Mouse (Mus musculus) bone marrow, adult 2 months (tissue): Measurements from ENCODE around the gene Irf1.

Experiments used
- CTCF ChIP-seq: fragments of 200-500 bp; IDR thresholded peaks from 2 replicates; pipeline ENCODE4 v1.5.1; 2011; ENCODE audit warnings: low read length, control low read depth; ENCODE audit not compliant: control insufficient read depth, insufficient read depth
- POLR2A ChIP-seq: fragments of 200-500 bp; IDR thresholded peaks from 2 replicates; pipeline ENCODE4 v1.6.1; 2011; ENCODE audit warnings: low read depth, mild to moderate bottlenecking, control low read depth, low read length, borderline replicate concordance; ENCODE audit not compliant: control insufficient read depth

DNA sequence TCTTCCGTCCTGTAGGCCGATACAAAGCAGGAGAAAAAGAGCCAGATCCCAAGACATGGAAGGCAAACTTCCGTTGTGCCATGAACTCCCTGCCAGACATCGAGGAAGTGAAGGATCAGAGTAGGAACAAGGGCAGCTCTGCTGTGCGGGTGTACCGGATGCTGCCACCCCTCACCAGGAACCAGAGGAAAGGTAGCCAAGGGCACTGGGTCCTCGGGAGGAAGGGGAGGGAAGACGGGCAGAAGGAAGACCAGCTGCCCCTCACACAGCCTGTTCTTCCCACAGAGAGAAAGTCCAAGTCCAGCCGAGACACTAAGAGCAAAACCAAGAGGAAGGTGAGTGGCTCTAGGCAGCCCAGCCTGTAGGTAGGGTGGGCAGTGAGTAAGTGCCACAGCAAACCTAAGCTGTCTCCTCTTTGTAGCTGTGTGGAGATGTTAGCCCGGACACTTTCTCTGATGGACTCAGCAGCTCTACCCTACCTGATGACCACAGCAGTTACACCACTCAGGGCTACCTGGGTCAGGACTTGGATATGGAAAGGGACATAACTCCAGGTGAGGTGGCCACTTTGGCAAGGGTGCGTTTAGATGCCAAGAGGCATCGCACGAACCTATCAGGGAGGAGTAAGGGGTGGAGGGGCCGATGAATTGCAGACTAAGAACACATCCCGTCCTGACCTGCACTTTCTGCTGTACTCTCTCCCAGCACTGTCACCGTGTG, 4.0 kb downstream of the Irf1 start:
- TF ChIP-seq POLR2A (no peak), CTCF (no peak)
